Mouse (Mus musculus) MEL (cell line): Measurements from ENCODE around the gene Pou6f1. TPM values are rescaled to one million over a fixed set of nuclear protein-coding genes. Genes with fewer than 3 reads are reported as not detected.

Source experiments
- DNase-seq: peaks from one replicate; pipeline ENCODE4 v3.0.0; 2011; ENCODE audit warnings: low read depth, low spot score
- H3K27ac ChIP-seq: 2 replicates; pipeline ENCODE4 v1.5.1; 2012; ENCODE audit warnings: low read depth, mild to moderate bottlenecking, control low read depth, low read length, moderate library complexity; ENCODE audit not compliant: control insufficient read depth
- H3K27me3 ChIP-seq, 2 experiments: fragments of 150-350 bp in 1 of 2; sonication (generic) in 1 of 2; 2 replicates each; pipeline ENCODE4 v1.6.1; 2012; ENCODE audit warnings: low read length in 2 of 2, mild to moderate bottlenecking in 2 of 2, improper control_type of control experiment in 1 of 2, moderate library complexity in 1 of 2; ENCODE audit not compliant: insufficient read depth in 2 of 2, control insufficient read depth in 1 of 2
- H3K36me3 ChIP-seq, 2 experiments: 2 replicates each; pipeline ENCODE4 v1.6.1; 2012 to 2014; ENCODE audit warnings: low read length in 2 of 2, improper control_type of control experiment in 1 of 2, inconsistent platforms in 1 of 2, mild to moderate bottlenecking in 1 of 2; ENCODE audit not compliant: insufficient read depth in 2 of 2, control insufficient read depth in 1 of 2
- H3K4me1 ChIP-seq, 2 experiments: fragments of 150-350 bp in 1 of 2; sonication (generic) in 1 of 2; 2 replicates each; pipeline ENCODE4 v1.6.1; 2012; ENCODE audit warnings: low read length in 2 of 2, improper control_type of control experiment in 1 of 2, mild to moderate bottlenecking in 1 of 2; ENCODE audit not compliant: insufficient read depth in 2 of 2, control insufficient read depth in 1 of 2
- H3K4me3 ChIP-seq, 2 experiments: fragments of 150-350 bp in 1 of 2; sonication (generic) in 1 of 2; 2 replicates each; pipeline ENCODE4 v1.5.1; 2012; ENCODE audit warnings: low read depth in 2 of 2, low read length in 2 of 2, mild to moderate bottlenecking in 2 of 2, moderate library complexity in 2 of 2, control low read depth in 1 of 2, improper control_type of control experiment in 1 of 2; ENCODE audit not compliant: control insufficient read depth in 1 of 2, insufficient read depth in 1 of 2
- H3K79me2 ChIP-seq: 2 replicates; pipeline ENCODE4 v1.6.1; 2012; ENCODE audit warnings: mild to moderate bottlenecking, low read length, moderate library complexity; ENCODE audit not compliant: control insufficient read depth, poor library complexity, insufficient read depth
- H3K9ac ChIP-seq: 2 replicates; pipeline ENCODE4 v1.6.1; 2012; ENCODE audit warnings: low read depth, mild to moderate bottlenecking, control low read depth, low read length, moderate library complexity; ENCODE audit not compliant: control insufficient read depth, poor library complexity, severe bottlenecking
- H3K9me3 ChIP-seq: fragments of 150-350 bp; sonication (generic); replicated peaks from 2 replicates; pipeline ENCODE4 v1.6.1; 2012; ENCODE audit warnings: mild to moderate bottlenecking, low read length, improper control_type of control experiment, moderate library complexity; ENCODE audit not compliant: insufficient read depth
- BHLHE40 ChIP-seq: IDR thresholded peaks from 2 replicates; pipeline ENCODE4 v1.6.1; 2012; ENCODE audit warnings: low read depth, mild to moderate bottlenecking, inconsistent platforms, low read length, improper control_type of control experiment, borderline replicate concordance
- CHD1 ChIP-seq: IDR thresholded peaks from 2 replicates; pipeline ENCODE4 v1.6.1; 2012; ENCODE audit warnings: low read depth, mild to moderate bottlenecking, inconsistent platforms, low read length, improper control_type of control experiment
- CHD2 ChIP-seq: IDR thresholded peaks from 2 replicates; pipeline ENCODE4 v1.6.1; 2011; ENCODE audit warnings: low read length, improper control_type of control experiment
- CTCF ChIP-seq, 3 experiments: IDR thresholded peaks in 2 of 3; conservative IDR thresholded peaks in 1 of 3; 2 replicates each; pipeline ENCODE4 v1.5.1; 2011 to 2012; ENCODE audit warnings: low read length in 3 of 3, low read depth in 2 of 3, mild to moderate bottlenecking in 2 of 3, improper control_type of control experiment in 1 of 3, inconsistent platforms in 1 of 3, mixed read lengths in 1 of 3, moderate library complexity in 1 of 3; ENCODE audit not compliant: control insufficient read depth in 1 of 3, insufficient read depth in 1 of 3, poor library complexity in 1 of 3, severe bottlenecking in 1 of 3
- E2F4 ChIP-seq: IDR thresholded peaks from 2 replicates; pipeline ENCODE4 v1.6.1; 2011; ENCODE audit warnings: low read depth, low read length, improper control_type of control experiment, borderline replicate concordance
- ELF1 ChIP-seq: IDR thresholded peaks from 2 replicates; pipeline ENCODE4 v1.6.1; 2014; ENCODE audit warnings: low read depth, mild to moderate bottlenecking, inconsistent platforms, low read length, improper control_type of control experiment, moderate library complexity
- EP300 ChIP-seq, 2 experiments: IDR thresholded peaks; 2 replicates each; pipeline ENCODE4 v1.6.1; 2011; ENCODE audit warnings: improper control_type of control experiment in 2 of 2, low read length in 2 of 2, low read depth in 1 of 2, mild to moderate bottlenecking in 1 of 2
- ETS1 ChIP-seq: IDR thresholded peaks from 2 replicates; pipeline ENCODE4 v1.6.1; 2012; ENCODE audit warnings: low read depth, mild to moderate bottlenecking, inconsistent platforms, low read length, improper control_type of control experiment, moderate library complexity
- GATA1 ChIP-seq: IDR thresholded peaks from 2 replicates; pipeline ENCODE4 v1.6.1; 2011; ENCODE audit warnings: low read depth, low read length, improper control_type of control experiment
- HCFC1 ChIP-seq: IDR thresholded peaks from 2 replicates; pipeline ENCODE4 v1.6.1; 2012; ENCODE audit warnings: low read depth, mild to moderate bottlenecking, inconsistent platforms, low read length, improper control_type of control experiment, moderate library complexity
- JUND ChIP-seq: IDR thresholded peaks from 2 replicates; pipeline ENCODE4 v1.6.1; 2011; ENCODE audit warnings: low read depth, mild to moderate bottlenecking, improper control_type of control experiment, low read length
- KAT2A ChIP-seq: conservative IDR thresholded peaks from 2 replicates; pipeline ENCODE4 v1.6.1; 2012; ENCODE audit warnings: low read depth, low read length, improper control_type of control experiment, inconsistent platforms
- MAFK ChIP-seq: IDR thresholded peaks from 2 replicates; pipeline ENCODE4 v1.6.1; 2011; ENCODE audit warnings: low read depth, mild to moderate bottlenecking, low read length, improper control_type of control experiment, borderline replicate concordance
- MAX ChIP-seq: IDR thresholded peaks from 2 replicates; pipeline ENCODE4 v1.6.1; 2011; ENCODE audit warnings: low read length, improper control_type of control experiment
- MAZ ChIP-seq: IDR thresholded peaks from 2 replicates; pipeline ENCODE4 v1.6.1; 2012; ENCODE audit warnings: low read depth, mild to moderate bottlenecking, inconsistent platforms, low read length, improper control_type of control experiment
- MEF2A ChIP-seq: IDR thresholded peaks from 2 replicates; pipeline ENCODE4 v1.6.1; 2014; ENCODE audit warnings: low read depth, mild to moderate bottlenecking, inconsistent platforms, low read length, improper control_type of control experiment; ENCODE audit not compliant: poor library complexity, insufficient replicate concordance, severe bottlenecking; ENCODE audit errors: extremely low read depth
- MXI1 ChIP-seq: IDR thresholded peaks from 2 replicates; pipeline ENCODE4 v1.6.1; 2011; ENCODE audit warnings: mild to moderate bottlenecking, low read depth, low read length, improper control_type of control experiment
- MYB ChIP-seq: IDR thresholded peaks from 2 replicates; pipeline ENCODE4 v1.6.1; 2011; ENCODE audit warnings: mild to moderate bottlenecking, low read depth, low read length, improper control_type of control experiment
- MYC ChIP-seq: IDR thresholded peaks from 2 replicates; pipeline ENCODE4 v1.6.1; 2011; ENCODE audit warnings: low read depth, mild to moderate bottlenecking, low read length, improper control_type of control experiment, moderate library complexity
- NELFE ChIP-seq: IDR thresholded peaks from 2 replicates; pipeline ENCODE4 v1.6.1; 2011; ENCODE audit warnings: low read depth, low read length, improper control_type of control experiment
- NRF1 ChIP-seq: IDR thresholded peaks from 2 replicates; pipeline ENCODE4 v1.6.1; 2014; ENCODE audit warnings: low read depth, mild to moderate bottlenecking, inconsistent platforms, low read length, improper control_type of control experiment, moderate library complexity; ENCODE audit not compliant: poor library complexity, insufficient read depth, severe bottlenecking
- POLR2A ChIP-seq, 2 experiments: IDR thresholded peaks; 2 replicates each; pipeline ENCODE4 v1.6.1; 2011 to 2012; ENCODE audit warnings: low read length in 2 of 2, mild to moderate bottlenecking in 2 of 2, control low read depth in 1 of 2, improper control_type of control experiment in 1 of 2, low read depth in 1 of 2, moderate library complexity in 1 of 2; ENCODE audit not compliant: control insufficient read depth in 1 of 2, insufficient read depth in 1 of 2, poor library complexity in 1 of 2
- POLR2AphosphoS2 ChIP-seq: IDR thresholded peaks from 2 replicates; pipeline ENCODE4 v1.6.1; 2011; ENCODE audit warnings: low read length, improper control_type of control experiment
- POLR2AphosphoS5 ChIP-seq: IDR thresholded peaks from 2 replicates; pipeline ENCODE4 v1.6.1; 2012; ENCODE audit warnings: low read depth, borderline replicate concordance, mild to moderate bottlenecking, inconsistent platforms, low read length, moderate library complexity, mixed read lengths
- RCOR1 ChIP-seq: IDR thresholded peaks from 2 replicates; pipeline ENCODE4 v1.6.1; 2012; ENCODE audit warnings: low read depth, mild to moderate bottlenecking, inconsistent platforms, low read length, improper control_type of control experiment
- SIN3A ChIP-seq: IDR thresholded peaks from 2 replicates; pipeline ENCODE4 v1.6.1; 2012; ENCODE audit warnings: low read length, improper control_type of control experiment, inconsistent platforms
- SMC3 ChIP-seq: IDR thresholded peaks from 2 replicates; pipeline ENCODE4 v1.6.1; 2011; ENCODE audit warnings: low read depth, low read length, improper control_type of control experiment
- TAL1 ChIP-seq: IDR thresholded peaks from 2 replicates; pipeline ENCODE4 v1.6.1; 2012; ENCODE audit warnings: mild to moderate bottlenecking, inconsistent platforms, low read length, moderate library complexity, mixed read lengths
- TBP ChIP-seq: IDR thresholded peaks from 2 replicates; pipeline ENCODE4 v1.8.0; 2011; ENCODE audit warnings: low read depth, low read length, improper control_type of control experiment
- TCF12 ChIP-seq: IDR thresholded peaks from 2 replicates; pipeline ENCODE4 v1.6.1; 2014; ENCODE audit warnings: low read depth, mild to moderate bottlenecking, inconsistent platforms, low read length, improper control_type of control experiment, moderate library complexity
- UBTF ChIP-seq: IDR thresholded peaks from 2 replicates; pipeline ENCODE4 v1.6.1; 2012; ENCODE audit warnings: low read depth, mild to moderate bottlenecking, inconsistent platforms, low read length, improper control_type of control experiment, moderate library complexity, borderline replicate concordance; ENCODE audit not compliant: insufficient read depth
- USF1 ChIP-seq: IDR thresholded peaks from 2 replicates; pipeline ENCODE4 v1.6.1; 2014; ENCODE audit warnings: low read depth, mild to moderate bottlenecking, inconsistent platforms, low read length, improper control_type of control experiment, moderate library complexity
- USF2 ChIP-seq, 2 experiments: IDR thresholded peaks; 2 replicates each; pipeline ENCODE4 v1.6.1; 2011 to 2012; ENCODE audit warnings: improper control_type of control experiment in 2 of 2, low read length in 2 of 2, borderline replicate concordance in 1 of 2, inconsistent platforms in 1 of 2, low read depth in 1 of 2, mild to moderate bottlenecking in 1 of 2; ENCODE audit not compliant: insufficient read depth in 1 of 2
- ZC3H11A ChIP-seq: IDR thresholded peaks from 2 replicates; pipeline ENCODE4 v1.6.1; 2012; ENCODE audit warnings: low read depth, mild to moderate bottlenecking, inconsistent platforms, low read length, improper control_type of control experiment
- ZKSCAN1 ChIP-seq: IDR thresholded peaks from 2 replicates; pipeline ENCODE4 v1.6.1; 2012; ENCODE audit warnings: low read depth, mild to moderate bottlenecking, inconsistent platforms, low read length, improper control_type of control experiment, moderate library complexity
- ZMIZ1 ChIP-seq: IDR thresholded peaks from 2 replicates; pipeline ENCODE4 v1.6.1; 2012; ENCODE audit warnings: low read depth, mild to moderate bottlenecking, inconsistent platforms, low read length, improper control_type of control experiment, moderate library complexity
- ZNF384 ChIP-seq: IDR thresholded peaks from 2 replicates; pipeline ENCODE4 v1.6.1; 2012; ENCODE audit warnings: low read depth, mild to moderate bottlenecking, inconsistent platforms, low read length, improper control_type of control experiment
- polyA plus RNA-seq, 2 experiments: library from polyadenylated mRNA; stranded (reverse) in 1 of 2; unstranded in 1 of 2; fragments of >175 nt in 1 of 2; fragments of >200 nt in 1 of 2; gene quantifications; 2 replicates each; pipeline versions ENCODE4 v1.2.1 to v1.2.4; 2012; ENCODE audit warnings: low replicate concordance in 2 of 2, low read depth in 1 of 2; ENCODE audit not compliant: insufficient read length in 2 of 2, insufficient read depth in 1 of 2, missing spikeins in 1 of 2
- total RNA-seq: library from RNA; depleted of rRNA; stranded (reverse); fragments of 300-350 nt; gene quantifications from 2 replicates; pipeline ENCODE4 v1.2.3, GENCODE M21; 2012

Gene Pou6f1
- total and polyA plus RNA-seq, 3 experiments, result 0.46 to 2.5 TPM; not detected in 1

DNA sequence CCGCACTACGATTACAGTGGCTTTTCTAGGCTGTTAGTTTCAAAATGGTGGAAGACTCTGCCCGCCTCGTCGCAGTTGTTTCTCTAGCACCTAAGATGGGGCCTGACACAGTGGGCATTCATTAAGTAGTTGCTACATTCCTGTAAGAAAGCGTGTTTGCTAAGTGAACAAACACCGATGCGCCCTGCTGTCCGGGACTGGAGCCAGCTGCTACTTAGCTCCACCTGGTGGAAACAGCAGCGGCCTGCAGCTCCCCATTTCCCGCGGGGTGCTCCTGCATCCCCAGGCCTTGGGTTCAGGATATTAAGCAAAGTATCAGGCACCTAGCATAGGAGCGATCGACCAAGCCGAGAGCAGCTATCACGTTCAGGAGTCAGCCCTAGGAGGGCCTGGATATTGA lies 13.8 kb upstream of the Pou6f1 start:
- Histone ChIP-seq H3K36me3 (peaks cover 7 to 8% of the 10 kb centered on the region in 2 experiments), H3K9ac (peak overlapping the region; percentile 59), H3K4me3 (peak overlapping the region; percentile 43 to 94), H3K4me1 (peaks cover 0 to 18% of the 10 kb centered on the region in 2 experiments; a peak in 2 of 4 replicates), H3K27ac (no peak overlapping the region), H3K9me3 (no peaks in the 10 kb centered on the region), H3K79me2 (peaks cover 12% of the 10 kb centered on the region), H3K27me3 (no peaks in the 10 kb centered on the region)
- DNase-seq, result peak; percentile 96
- TF ChIP-seq MAX (peak; percentile 54; the same call in 1 of the 2 replicates), EP300 (IDR thresholded peaks at IDR 0.05; ENCODE audit: low read depth in 1 of 2, low read length in 2 of 2) (0 out of 4 replicates have a peak, but pooled peaks of 1 of the 2 experiments have one; percentile 11), MXI1 (peak; percentile 64; the same call in 1 of the 2 replicates), ZKSCAN1 (no peak), ZC3H11A (peak; percentile 74), JUND (no peak), CHD2 (no peak), NELFE (no peak), USF2 (IDR thresholded peaks at IDR 0.05; ENCODE audit: borderline replicate concordance in 1 of 2, insufficient read depth in 1 of 2, low read depth in 1 of 2, low read length in 2 of 2) (no peak), TAL1 (no peak), E2F4 (no peak; the same call in 1 of the 2 replicates), CHD1 (no peak), ETS1 (no peak; the same call in 1 of the 2 replicates), MAFK (no peak), USF1 (no peak), HCFC1 (peak; percentile 72), MAZ (no peak), MYB (no peak), GATA1 (no peak), KAT2A (no peak), TBP (0 out of 2 replicates have a peak, but pooled peaks have one; percentile 49), SMC3 (peak; percentile 99), RCOR1 (no peak), POLR2A (IDR thresholded peaks at IDR 0.05; ENCODE audit: control insufficient read depth in 1 of 2, insufficient read depth in 1 of 2, low read depth in 1 of 2, low read length in 2 of 2, poor library complexity in 1 of 2) (no peak), POLR2AphosphoS5 (no peak), ZMIZ1 (no peak), NRF1 (no peak), TCF12 (no peak), SIN3A (peak; percentile 71; the same call in 1 of the 2 replicates), UBTF (no peak), ELF1 (0 out of 2 replicates have a peak, but pooled peaks have one; percentile 13), CTCF (IDR thresholded peaks at IDR 0.05 in 2 of 3, conservative IDR thresholded peaks at IDR 0.05 in 1 of 3; ENCODE audit: control insufficient read depth in 1 of 3, insufficient read depth in 1 of 3, low read depth in 2 of 3, low read length in 3 of 3, poor library complexity in 1 of 3, severe bottlenecking in 1 of 3) (peak; percentile 98 to 99 (median 98)), ZNF384 (no peak), MEF2A (no peak), POLR2AphosphoS2 (no peak), BHLHE40 (no peak), MYC (0 out of 2 replicates have a peak, but pooled peaks have one; percentile 1)
